Mouse (Mus musculus) midbrain, embryonic 16.5 days (tissue): Measurements from ENCODE around the gene Car9. TPM values are rescaled to one million over a fixed set of nuclear protein-coding genes. Genes with fewer than 3 reads are reported as not detected.
"Not testable (repeated sequence)": the region's sequence is repeated elsewhere in the genome, so short reads cannot be mapped to it uniquely, and the experiment has no call there.

ENCODE experiments used
- ATAC-seq: fragments of 200-750 bp; cut with Nextera tagmentation; 2 replicates; pipeline ENCODE4 v1.8.0; 2017; ENCODE audit warnings: moderate TSS enrichment
- H3K27ac ChIP-seq: fragments of 300-500 bp; sonication (generic); 2 replicates; pipeline ENCODE4 v1.5.1; 2014; ENCODE audit warnings: mild to moderate bottlenecking, low read length, mixed read lengths
- H3K27me3 ChIP-seq: fragments of 300-500 bp; sonication (generic); 2 replicates; pipeline ENCODE4 v1.6.1; 2014; ENCODE audit warnings: low read depth, low read length, mixed read lengths; ENCODE audit not compliant: control insufficient read depth, insufficient read depth
- H3K36me3 ChIP-seq: fragments of 300-500 bp; sonication (generic); 2 replicates; pipeline ENCODE4 v1.6.1; 2014; ENCODE audit warnings: mild to moderate bottlenecking, low read length, moderate library complexity, mixed read lengths; ENCODE audit not compliant: control insufficient read depth, insufficient read depth
- H3K4me1 ChIP-seq: fragments of 300-500 bp; sonication (generic); 2 replicates; pipeline ENCODE4 v1.6.1; 2014; ENCODE audit warnings: mild to moderate bottlenecking, low read length, mixed read lengths; ENCODE audit not compliant: control insufficient read depth, insufficient read depth
- H3K4me2 ChIP-seq: fragments of 300-500 bp; sonication (generic); 2 replicates; pipeline ENCODE4 v1.6.1; 2014; ENCODE audit warnings: mild to moderate bottlenecking, low read length, mixed read lengths
- H3K4me3 ChIP-seq: fragments of 300-500 bp; sonication (generic); 2 replicates; pipeline ENCODE4 v1.5.1; 2014; ENCODE audit warnings: low read depth, mild to moderate bottlenecking, low read length, moderate library complexity, mixed read lengths
- H3K9ac ChIP-seq: fragments of 300-500 bp; sonication (generic); 2 replicates; pipeline ENCODE4 v1.6.1; 2014; ENCODE audit warnings: low read depth, low read length, mixed read lengths
- H3K9me3 ChIP-seq: fragments of 300-500 bp; sonication (generic); replicated peaks from 2 replicates; pipeline ENCODE4 v1.6.1; 2014; ENCODE audit warnings: mild to moderate bottlenecking, low read length, mixed read lengths; ENCODE audit not compliant: control insufficient read depth, poor library complexity, severe bottlenecking
- WGBS: fragments of 180-500 bp; shearing (Covaris S2); extraction: QIAGEN DNeasy Blood & Tissue Kit; methylation state at CpG from one replicate; pipeline ENCODE4 v1.1.7; 2014; 5-methylcytosine and 5-hydroxymethylcytosine counted together
- polyA plus RNA-seq: library from polyadenylated mRNA; unstranded; fragments of >200 nt; fragmentation: Nextera tagmentation; extraction: Ambion mirVana; gene quantifications from 2 replicates; pipeline ENCODE4 v1.2.1, GENCODE M21; 2015

Car9 gene
- polyA plus RNA-seq, 1 experiment from 2014 or later, result 0.21 TPM

DNA sequence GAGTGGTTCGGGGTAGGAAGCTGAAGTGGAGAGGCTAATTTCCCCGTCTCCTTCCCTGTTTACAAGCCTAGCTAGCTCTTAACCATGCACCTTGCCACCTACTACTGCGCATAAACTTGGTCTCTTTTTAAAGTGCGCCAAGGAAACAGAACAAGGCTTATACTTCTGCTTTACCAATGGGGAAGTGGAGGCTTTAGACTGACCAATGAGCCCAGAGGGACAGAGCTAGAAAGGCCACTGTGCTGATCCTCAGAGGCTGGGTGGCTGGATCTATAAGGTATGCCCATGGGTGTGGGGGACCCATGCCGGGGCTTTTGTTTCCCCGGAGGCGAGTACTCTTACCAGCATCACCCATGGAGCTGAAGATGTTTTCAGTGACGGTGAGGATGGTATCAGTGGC is 40.4 kb downstream of the Car9 start:
- WGBS, result 93% methylated on average over 8 of the region's 8 CpGs
- no peak overlapping the region for H3K9ac ChIP-seq

GRCm38 (mm10) chr4:43549055-43549454 is 42.3 kb downstream of the Car9 start:
- Histone ChIP-seq H3K4me2 (no peak overlapping the region), H3K9me3 (no peaks in the 10 kb centered on the region), H3K4me1 (no peaks in the 10 kb centered on the region), H3K27me3 (no peaks in the 10 kb centered on the region), H3K9ac (no peak overlapping the region), H3K27ac (no peak overlapping the region), H3K4me3 (no peak overlapping the region), H3K36me3 (peaks cover 83% of the 10 kb centered on the region)
- 94% methylated on average over 12 of the region's 12 CpGs for WGBS
- ATAC-seq, result no peak

More for the DNA sequence above, 40.4 kb downstream of the Car9 start:
- Histone ChIP-seq H3K4me3 (no peak overlapping the region), H3K9me3 (no peaks in the 10 kb centered on the region), H3K27ac (no peak overlapping the region), H3K4me2 (no peak overlapping the region), H3K4me1 (no peaks in the 10 kb centered on the region), H3K36me3 (peaks cover 79% of the 10 kb centered on the region), H3K27me3 (no peaks in the 10 kb centered on the region)
- ATAC-seq, result no peak

DNA sequence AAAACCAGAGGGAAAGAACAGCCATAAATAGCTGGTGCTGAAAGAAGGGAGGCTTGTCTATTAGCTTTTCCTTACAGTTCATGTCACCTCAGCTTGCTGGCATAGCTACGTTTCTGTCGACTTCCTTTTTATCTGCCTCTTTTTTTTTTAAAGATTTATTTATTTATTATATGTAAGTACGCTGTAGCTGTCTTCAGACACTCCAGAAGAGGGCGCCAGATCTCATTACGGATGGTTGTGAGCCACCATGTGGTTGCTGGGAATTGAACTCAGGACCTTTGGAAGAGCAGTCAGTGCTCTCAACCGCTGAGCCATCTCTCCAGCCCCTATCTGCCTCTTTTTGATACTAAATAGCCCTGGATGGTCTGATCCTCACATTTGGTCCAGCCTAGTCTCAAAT is 45.1 kb downstream of the Car9 start:
- not testable (repeated sequence) for H3K27me3 ChIP-seq, H3K4me2 ChIP-seq, H3K27ac ChIP-seq, H3K4me1 ChIP-seq, H3K9me3 ChIP-seq, H3K9ac ChIP-seq, ATAC-seq, H3K4me3 ChIP-seq
- WGBS, result 92% methylated on average over 6 of the region's 6 CpGs
- peaks cover 73% of the 10 kb centered on the region for H3K36me3 ChIP-seq

- Histone ChIP-seq H3K36me3 (peaks cover 67% of the 10 kb centered on the region), H3K27me3 (no peaks in the 10 kb centered on the region), H3K4me2 (no peak overlapping the region), H3K9ac (no peak overlapping the region), H3K9me3 (no peaks in the 10 kb centered on the region), H3K4me1 (no peaks in the 10 kb centered on the region), H3K4me3 (no peak overlapping the region), H3K27ac (no peak overlapping the region)
- 95% methylated on average over 5 of the region's 5 CpGs for WGBS
- ATAC-seq, result no peak
Measured at GRCm38 (mm10) chr4:43552437-43552836, 45.7 kb downstream of the Car9 start.

- Histone ChIP-seq H3K4me1 (peaks cover 10% of the 10 kb centered on the region), H3K36me3 (peaks cover 54% of the 10 kb centered on the region), H3K4me3 (no peak overlapping the region), H3K27me3 (no peaks in the 10 kb centered on the region), H3K27ac (no peak overlapping the region), H3K9ac (no peak overlapping the region), H3K9me3 (no peaks in the 10 kb centered on the region), H3K4me2 (no peak overlapping the region)
- ATAC-seq, result no peak
Measured at GRCm38 (mm10) chr4:43553891-43554290, 47.1 kb downstream of the Car9 start.

GRCm38 (mm10) chr4:43555926-43556325 is 49.2 kb downstream of the Car9 start:
- no peaks in the 10 kb centered on the region for H3K27me3 ChIP-seq
- ATAC-seq, result no peak
- no peak overlapping the region for H3K9ac ChIP-seq
- no peak overlapping the region for H3K4me3 ChIP-seq
- peaks cover 37% of the 10 kb centered on the region for H3K36me3 ChIP-seq
- no peak overlapping the region for H3K27ac ChIP-seq
- no peak overlapping the region for H3K4me2 ChIP-seq
- peaks cover 26% of the 10 kb centered on the region for H3K4me1 ChIP-seq
- H3K9me3 ChIP-seq, result no peaks in the 10 kb centered on the region
- WGBS, result 93% methylated on average over 7 of the region's 7 CpGs

DNA sequence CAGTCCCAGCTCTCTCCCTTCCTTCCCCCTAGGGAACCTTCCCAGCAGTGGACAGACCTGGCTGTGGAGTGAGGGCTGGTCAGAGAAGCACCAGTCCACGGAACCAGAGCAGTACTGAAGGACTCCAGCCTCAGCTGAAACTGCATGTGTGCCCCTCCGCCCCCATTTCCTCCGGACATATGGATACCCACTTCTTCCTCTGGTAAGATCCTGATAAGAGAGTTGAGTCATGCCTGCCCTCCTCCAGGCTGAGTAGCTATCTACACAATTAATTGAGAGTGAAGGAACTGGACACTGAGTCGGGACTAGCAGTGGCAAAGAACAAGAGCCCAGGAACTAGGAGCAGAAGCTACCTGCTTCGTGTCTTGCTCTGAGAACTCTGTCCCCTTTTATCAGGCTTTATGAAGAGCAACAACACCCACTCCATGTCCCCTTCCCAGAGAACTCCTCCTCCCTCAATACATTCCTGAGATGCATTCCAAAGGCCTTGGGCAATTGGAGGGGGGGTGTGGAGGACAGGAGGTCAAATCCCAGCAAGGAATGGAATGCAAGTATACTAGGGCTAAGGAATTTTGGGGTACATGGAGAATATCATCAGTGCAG is 51.4 kb downstream of the Car9 start:
- Histone ChIP-seq H3K36me3 (peaks cover 22% of the 10 kb centered on the region), H3K4me3 (no peak overlapping the region), H3K4me2 (no peak overlapping the region), H3K4me1 (peaks cover 33% of the 10 kb centered on the region), H3K27ac (no peak overlapping the region), H3K9me3 (no peaks in the 10 kb centered on the region), H3K9ac (no peak overlapping the region), H3K27me3 (no peaks in the 10 kb centered on the region)
- no peak for ATAC-seq
- WGBS, result 69% methylated on average over 5 of the region's 5 CpGs

GRCm38 (mm10) chr4:43558631-43559356 is 52.0 kb downstream of the Car9 start:
- Histone ChIP-seq H3K9ac (0 out of 2 replicates have a peak overlapping the region, but pooled peaks have one; percentile 35), H3K4me3 (no peak overlapping the region), H3K4me1 (peaks cover 40% of the 10 kb centered on the region), H3K27ac (no peak overlapping the region), H3K27me3 (no peaks in the 10 kb centered on the region), H3K9me3 (no peaks in the 10 kb centered on the region), H3K4me2 (no peak overlapping the region), H3K36me3 (peaks cover 16% of the 10 kb centered on the region)
- 39% methylated on average over 13 of the region's 13 CpGs for WGBS
- no peak for ATAC-seq

GRCm38 (mm10) chr4:43559519-43560242 is 52.9 kb downstream of the Car9 start:
- no peak overlapping the region for H3K4me3 ChIP-seq
- no peaks in the 10 kb centered on the region for H3K27me3 ChIP-seq
- H3K9ac ChIP-seq, result no peak overlapping the region; the same call in 1 of the 2 replicates
- WGBS, result 85% methylated on average over 13 of the region's 13 CpGs
- no peak overlapping the region for H3K27ac ChIP-seq
- ATAC-seq, result no peak
- H3K4me1 ChIP-seq, result peaks cover 45% of the 10 kb centered on the region
- H3K4me2 ChIP-seq, result peak overlapping the region; percentile 6; the same call in 1 of the 2 replicates
- H3K36me3 ChIP-seq, result peaks cover 10% of the 10 kb centered on the region
- no peaks in the 10 kb centered on the region for H3K9me3 ChIP-seq
